ENCODE assay signal across 17 mouse cellular contexts in genomic region chr6:53685323-53685722, GRCm38 (mm10).
"Had no signal": no experiment of that assay in that cellular context is flagged by ENCODE, and none has a peak within 500 bp of the region (broad histone marks: within the 10 kb centered on the region; RNA-seq: fewer than 3 reads in every experiment).

No protein-coding gene starts in this region.

- H3K9ac ChIP-seq: lung, embryonic 15.5 days; midbrain, embryonic 13.5 days; midbrain, embryonic 15.5 days; neural tube, embryonic 12.5 days; stomach, embryonic 15.5 days had no signal

- H3K4me1 ChIP-seq: megakaryocyte, embryonic 14.5 days; midbrain, embryonic 13.5 days; midbrain, embryonic 15.5 days; neural tube, embryonic 12.5 days; stomach, embryonic 15.5 days had no signal

- H3K4me3 ChIP-seq: lung, embryonic 15.5 days; megakaryocyte, embryonic 14.5 days; midbrain, embryonic 13.5 days; midbrain, embryonic 15.5 days; neural tube, embryonic 12.5 days; stomach, embryonic 15.5 days had no signal

- DNase-seq: lung, adult 2 months; lung, postnatal 14 days; lung, postnatal 36 days; right cerebral cortex, postnatal 14 days; thymus, adult 2 months; thymus, postnatal 25 days; thymus, postnatal 4 days had no signal

- H3K9me3 ChIP-seq: lung, embryonic 15.5 days; midbrain, embryonic 13.5 days; midbrain, embryonic 15.5 days; neural tube, embryonic 12.5 days; stomach, embryonic 15.5 days had no signal

- H3K36me3 ChIP-seq: lung, embryonic 15.5 days; midbrain, embryonic 13.5 days; midbrain, embryonic 15.5 days; neural tube, embryonic 12.5 days; stomach, embryonic 15.5 days had no signal

- H3K27me3 ChIP-seq: lung, embryonic 15.5 days; midbrain, embryonic 13.5 days; midbrain, embryonic 15.5 days; stomach, embryonic 15.5 days had no signal

- H3K27ac ChIP-seq: lung, embryonic 15.5 days; macrophage; midbrain, embryonic 13.5 days; midbrain, embryonic 15.5 days; neural tube, embryonic 12.5 days; stomach, embryonic 15.5 days; stomach, postnatal 0 days had no signal

- H3K4me2 ChIP-seq: lung, embryonic 15.5 days; midbrain, embryonic 11.5 days; midbrain, embryonic 13.5 days; midbrain, embryonic 15.5 days; neural tube, embryonic 12.5 days; stomach, embryonic 15.5 days had no signal

- ATAC-seq: lung, postnatal 0 days; midbrain, embryonic 13.5 days; midbrain, embryonic 15.5 days had no signal
